Mouse (Mus musculus) heart, adult 2 months (tissue): ENCODE results near the gene Pdpn. TPM values are rescaled to one million over a fixed set of nuclear protein-coding genes. Genes with fewer than 3 reads are reported as not detected.

Source experiments
- DNase-seq, 2 experiments: peaks; one replicate each; pipeline ENCODE4 v3.0.0; 2021
- H3K27ac ChIP-seq: fragments of 200-600 bp; 2 replicates; pipeline ENCODE4 v1.8.1; 2022
- H3K27me3 ChIP-seq: fragments of 200-500 bp; 2 replicates; pipeline ENCODE4 v1.6.1; 2012; ENCODE audit warnings: mild to moderate bottlenecking, low read length, inconsistent platforms, mixed read lengths; ENCODE audit not compliant: control insufficient read depth, insufficient read depth
- H3K36me3 ChIP-seq: fragments of 200-500 bp; 2 replicates; pipeline ENCODE4 v1.6.1; 2012; ENCODE audit warnings: low read length, inconsistent platforms; ENCODE audit not compliant: control insufficient read depth, insufficient read depth
- H3K4me1 ChIP-seq: fragments of 200-500 bp; 2 replicates; pipeline ENCODE4 v1.6.1; 2011; ENCODE audit warnings: low read length; ENCODE audit not compliant: control insufficient read depth, insufficient read depth
- H3K4me3 ChIP-seq: fragments of 200-600 bp; 2 replicates; pipeline ENCODE4 v1.8.1; 2022
- H3K79me2 ChIP-seq: fragments of 200-500 bp; replicated peaks from 2 replicates; pipeline ENCODE4 v1.6.1; 2012; ENCODE audit warnings: mild to moderate bottlenecking, inconsistent platforms, low read length, moderate library complexity, mixed read lengths; ENCODE audit not compliant: control insufficient read depth, insufficient read depth
- H3K9ac ChIP-seq: fragments of 200-500 bp; 2 replicates; pipeline ENCODE4 v1.6.1; 2012; ENCODE audit warnings: low read depth, mild to moderate bottlenecking, control low read depth, inconsistent platforms, low read length, mixed read lengths
- CTCF ChIP-seq: fragments of 200-600 bp; IDR thresholded peaks from 2 replicates; pipeline ENCODE4 v1.8.1; 2022; ENCODE audit warnings: antibody characterized with exemption, mild to moderate bottlenecking, moderate library complexity
- EP300 ChIP-seq: fragments of 200-500 bp; IDR thresholded peaks from 2 replicates; pipeline ENCODE4 v1.6.1; 2011; ENCODE audit warnings: low read depth, low read length, control low read depth; ENCODE audit not compliant: insufficient read depth
- POLR2A ChIP-seq: fragments of 200-500 bp; IDR thresholded peaks from 2 replicates; pipeline ENCODE4 v1.6.1; 2011; ENCODE audit warnings: mild to moderate bottlenecking, low read depth, low read length, control low read depth; ENCODE audit not compliant: insufficient read depth
- WGBS: fragments of 180-500 bp; shearing (Covaris S2); methylation state at CpG from one replicate; pipeline ENCODE4 v1.1.7; 2018; 5-methylcytosine and 5-hydroxymethylcytosine counted together
- intact Hi-C: fragments of 180-260 bp; cut with DNase I; formaldehyde crosslinking; loops from one replicate; pipeline ENCODE4 v1.15.1; 2025
- polyA plus RNA-seq: library from polyadenylated mRNA; depleted of rRNA; stranded (reverse); fragments of >200 nt; gene quantifications from 2 replicates; pipeline ENCODE4 v1.2.3, GENCODE M21; 2012
- total RNA-seq, 2 experiments: library from RNA; stranded (reverse); gene quantifications; 2 replicates each; pipeline ENCODE4 v1.2.3; 2021

Gene Pdpn
- total and polyA plus RNA-seq, 3 experiments: 2.7 to 5.8 (median 5.8) TPM

- DNase-seq: no peak
- Histone ChIP-seq H3K27ac (no peak overlapping the region), H3K4me3 (no peak overlapping the region), H3K36me3 (no peaks in the 10 kb centered on the region), H3K79me2 (no peaks in the 10 kb centered on the region), H3K9ac (no peak overlapping the region), H3K27me3 (no peaks in the 10 kb centered on the region), H3K4me1 (no peaks in the 10 kb centered on the region)
- TF ChIP-seq POLR2A: no peak
- TF ChIP-seq EP300: no peak
- no peak for TF ChIP-seq CTCF
- intact Hi-C loops: no loop called here
- 22% methylated on average over 10 of the region's 11 CpGs for WGBS
These were observed 25.0 kb upstream of the Pdpn start for GRCm38 (mm10) chr4:143324176-143324924.

DNA sequence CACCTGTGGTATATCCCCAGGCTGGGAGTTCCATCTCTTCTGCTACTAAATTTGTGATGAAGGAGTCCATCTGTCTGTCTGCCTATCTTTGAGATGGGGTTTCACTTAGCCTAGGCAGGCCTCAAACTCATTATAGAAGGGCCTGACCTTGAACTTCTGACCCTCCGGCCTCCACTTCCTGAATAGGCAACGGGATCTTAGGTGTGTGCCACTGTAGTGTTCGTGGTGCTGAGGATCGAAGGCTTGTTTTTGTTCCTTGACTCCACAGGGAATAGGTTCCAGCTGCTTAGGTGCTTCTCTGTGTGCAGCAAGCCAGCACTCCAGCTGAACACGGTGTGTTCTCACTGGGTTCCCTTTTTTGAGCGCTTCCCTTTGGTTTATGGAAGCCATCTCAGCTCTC is 13.9 kb upstream of the Pdpn start:
- H3K27me3 ChIP-seq: no peaks in the 10 kb centered on the region
- H3K9ac ChIP-seq: no peak overlapping the region
- no peak for TF ChIP-seq EP300
- no peak for TF ChIP-seq CTCF
- no peak for TF ChIP-seq POLR2A
- H3K4me1 ChIP-seq: no peaks in the 10 kb centered on the region
- H3K79me2 ChIP-seq: no peaks in the 10 kb centered on the region
- no peak overlapping the region for H3K4me3 ChIP-seq
- H3K27ac ChIP-seq: no peak overlapping the region
- WGBS: 60% methylated on average over 6 of the region's 6 CpGs
- no peaks in the 10 kb centered on the region for H3K36me3 ChIP-seq
- DNase-seq: no peak
- intact Hi-C loops: no loop called here

DNA sequence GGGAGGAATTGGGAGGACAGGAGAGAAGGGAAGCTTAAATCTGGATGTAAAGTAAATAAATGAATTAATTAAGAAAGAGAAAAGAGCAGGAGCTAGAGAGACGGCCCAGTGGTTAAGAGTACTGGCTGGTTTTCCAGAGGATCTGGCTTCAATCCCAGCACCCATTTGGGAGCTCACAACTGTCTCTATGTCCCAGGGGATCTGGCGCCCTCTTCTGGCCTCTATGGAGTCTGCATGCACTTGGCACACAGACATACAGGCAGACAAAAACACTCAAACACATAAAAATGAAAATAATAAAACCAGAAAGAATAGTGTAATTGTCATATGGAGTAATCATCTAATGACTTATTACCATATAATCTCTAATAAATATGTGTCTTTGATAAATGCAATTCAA is 12.0 kb upstream of the Pdpn start:
- Histone ChIP-seq H3K9ac (no peak overlapping the region), H3K36me3 (no peaks in the 10 kb centered on the region), H3K27ac (no peak overlapping the region), H3K79me2 (no peaks in the 10 kb centered on the region), H3K27me3 (no peaks in the 10 kb centered on the region), H3K4me1 (no peaks in the 10 kb centered on the region), H3K4me3 (no peak overlapping the region)
- TF ChIP-seq CTCF: peak; percentile 64
- TF ChIP-seq POLR2A: no peak
- TF ChIP-seq EP300: no peak
- peak in 1 of 2 experiments; percentile 33 for DNase-seq
- intact Hi-C loops: no loop called here
- 17% methylated on average over 2 of the region's 2 CpGs for WGBS

DNA sequence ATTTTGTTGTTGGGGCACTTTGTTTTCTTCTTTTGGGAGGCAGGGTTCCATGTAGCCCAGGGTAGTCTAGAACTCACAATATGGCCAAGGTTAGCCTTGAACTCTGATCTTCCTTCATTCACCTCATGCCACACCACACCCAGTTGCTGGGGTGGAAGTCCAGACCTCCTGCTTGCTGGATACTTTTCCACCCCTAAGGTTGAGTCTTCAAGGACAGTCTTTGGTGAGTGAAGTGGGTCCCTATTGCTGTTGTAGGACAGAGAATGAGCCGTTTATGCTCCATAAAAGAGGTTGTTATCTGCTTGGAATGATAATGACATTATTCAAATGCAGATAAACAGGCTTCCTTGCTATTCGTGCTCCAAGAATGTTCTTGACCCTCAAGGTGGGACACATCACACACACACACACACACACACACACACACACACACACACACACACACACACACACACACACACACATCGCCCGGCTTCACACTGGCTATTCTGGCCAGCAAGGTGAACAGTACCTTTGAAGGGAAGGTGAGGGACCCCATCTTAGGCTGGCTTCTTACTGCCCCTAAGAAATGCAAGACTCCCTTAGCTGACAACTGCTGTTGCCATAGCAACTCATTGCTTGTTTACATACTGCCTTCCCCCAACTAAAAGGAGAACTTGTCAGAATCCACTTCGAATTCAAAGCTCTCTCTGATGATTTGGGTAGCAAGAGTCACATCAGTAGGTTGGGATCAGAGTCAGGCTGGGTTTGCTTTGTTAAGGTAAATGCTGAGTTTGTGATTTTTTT is 6.8 kb upstream of the Pdpn start:
- intact Hi-C loops: no loop called here
- Histone ChIP-seq H3K36me3 (no peaks in the 10 kb centered on the region), H3K4me1 (no peaks in the 10 kb centered on the region), H3K79me2 (no peaks in the 10 kb centered on the region), H3K27me3 (no peaks in the 10 kb centered on the region), H3K9ac (no peak overlapping the region), H3K4me3 (no peak overlapping the region), H3K27ac (no peak overlapping the region)
- no peak for DNase-seq
- TF ChIP-seq EP300: no peak
- no peak for TF ChIP-seq POLR2A
- no peak for TF ChIP-seq CTCF
- 66% methylated on average over 5 of the region's 5 CpGs for WGBS

- Histone ChIP-seq H3K27me3 (no peaks in the 10 kb centered on the region), H3K27ac (no peak overlapping the region), H3K79me2 (no peaks in the 10 kb centered on the region), H3K9ac (no peak overlapping the region), H3K36me3 (no peaks in the 10 kb centered on the region), H3K4me1 (no peaks in the 10 kb centered on the region), H3K4me3 (no peak overlapping the region)
- TF ChIP-seq EP300: no peak
- TF ChIP-seq CTCF: no peak
- no peak for TF ChIP-seq POLR2A
- intact Hi-C loops: no loop called here
- WGBS: 79% methylated on average over 4 of the region's 4 CpGs
- no peak for DNase-seq
These were observed 5.7 kb upstream of the Pdpn start for GRCm38 (mm10) chr4:143305031-143305430.

GRCm38 (mm10) chr4:143302279-143302890 is 3.0 kb upstream of the Pdpn start:
- no peaks in the 10 kb centered on the region; the same call in 1 of the 2 replicates for H3K4me1 ChIP-seq
- no peaks in the 10 kb centered on the region for H3K36me3 ChIP-seq
- H3K9ac ChIP-seq: no peak overlapping the region
- no peak overlapping the region for H3K4me3 ChIP-seq
- WGBS: 40% methylated on average over 11 of the region's 11 CpGs
- H3K27me3 ChIP-seq: no peaks in the 10 kb centered on the region; the same call in 1 of the 2 replicates
- intact Hi-C loops: no loop called here
- no peak for DNase-seq
- no peak for TF ChIP-seq EP300
- TF ChIP-seq CTCF: no peak
- no peak for TF ChIP-seq POLR2A
- no peak overlapping the region for H3K27ac ChIP-seq
- H3K79me2 ChIP-seq: no peaks in the 10 kb centered on the region
